Mouse (Mus musculus): ENCODE data around the gene Dvl3. TPM values are rescaled to one million over a fixed set of nuclear protein-coding genes. Genes with fewer than 3 reads are reported as not detected.
A peak's percentile ranks its signal among the peaks of the same experiment; 100 is the strongest.

Gene Dvl3
- polyA plus RNA-seq, 1 experiment from 2014 or later: 51.6 TPM

DNA sequence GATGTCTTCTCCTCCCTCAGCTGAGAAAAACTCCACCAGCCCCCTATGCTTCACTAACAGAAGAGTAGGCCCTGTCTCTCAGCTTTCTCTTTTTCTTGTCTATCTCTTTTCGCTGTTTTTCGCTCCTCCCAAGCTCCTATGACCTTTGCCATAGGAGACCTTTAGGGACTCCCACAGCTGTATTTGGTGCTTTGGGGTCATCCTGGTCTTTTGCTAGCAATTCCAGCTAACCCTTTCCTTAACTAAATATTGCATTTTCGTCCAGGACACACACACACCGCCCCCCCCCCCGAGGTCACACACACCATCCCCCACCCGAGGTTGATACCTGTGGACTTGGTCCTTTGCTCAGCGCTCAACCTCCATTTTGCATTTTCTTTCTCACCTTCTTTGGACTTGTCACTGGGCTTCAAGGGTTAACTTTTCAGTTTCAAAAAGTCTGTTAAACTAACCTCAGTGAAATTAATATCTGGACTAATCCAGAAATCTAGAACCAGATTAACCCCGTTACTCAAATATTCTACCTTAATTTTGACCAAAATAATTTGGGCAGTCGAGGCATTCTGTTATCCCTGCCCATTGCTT lies 19.4 kb downstream of the Dvl3 start:
- Histone ChIP-seq H3K4me1 (peaks cover 28% of the 10 kb centered on the region), H3K27ac (no peak overlapping the region), H3K27me3 (no peaks in the 10 kb centered on the region), H3K9me3 (replicated peaks) (no peaks in the 10 kb centered on the region), H3K9ac (peak overlapping the region; percentile 91), H3K4me3 (peak overlapping the region; percentile 75), H3K4me2 (replicated peaks) (peak overlapping the region; percentile 71), H3K36me3 (peaks cover 58% of the 10 kb centered on the region)
- WGBS: 38% methylated on average over 9 of the region's 9 CpGs
- ATAC-seq (ENCODE audit: low FRiP score): no peak

DNA sequence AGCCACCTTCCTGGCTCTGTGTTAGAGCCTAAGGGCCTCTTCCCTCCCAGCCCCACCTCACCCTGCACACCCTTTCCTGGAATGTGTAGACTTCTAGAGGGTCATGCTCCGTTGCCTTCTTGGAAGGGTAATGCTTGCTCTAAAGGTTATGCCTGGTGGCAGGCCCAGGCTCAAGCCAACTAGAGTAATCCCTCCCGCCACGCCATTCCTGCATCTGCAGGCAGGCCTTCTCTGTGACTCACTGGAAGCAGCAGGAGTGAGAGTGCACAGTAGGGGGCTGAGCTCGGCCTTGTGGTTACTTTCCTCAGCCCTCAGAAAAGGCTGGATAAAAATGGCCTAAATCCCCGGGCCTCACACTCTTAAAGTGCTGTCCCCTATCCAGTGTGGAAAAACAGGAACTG lies 20.3 kb downstream of the Dvl3 start:
- Histone ChIP-seq H3K9ac (peak overlapping the region; percentile 62), H3K4me3 (peak overlapping the region; percentile 75), H3K4me2 (replicated peaks) (peak overlapping the region; percentile 71), H3K27ac (no peak overlapping the region), H3K36me3 (peaks cover 58% of the 10 kb centered on the region), H3K9me3 (replicated peaks) (no peaks in the 10 kb centered on the region), H3K4me1 (peaks cover 28% of the 10 kb centered on the region), H3K27me3 (no peaks in the 10 kb centered on the region)
- no peak for ATAC-seq (ENCODE audit: low FRiP score)
- 27% methylated on average over 5 of the region's 5 CpGs for WGBS

DNA sequence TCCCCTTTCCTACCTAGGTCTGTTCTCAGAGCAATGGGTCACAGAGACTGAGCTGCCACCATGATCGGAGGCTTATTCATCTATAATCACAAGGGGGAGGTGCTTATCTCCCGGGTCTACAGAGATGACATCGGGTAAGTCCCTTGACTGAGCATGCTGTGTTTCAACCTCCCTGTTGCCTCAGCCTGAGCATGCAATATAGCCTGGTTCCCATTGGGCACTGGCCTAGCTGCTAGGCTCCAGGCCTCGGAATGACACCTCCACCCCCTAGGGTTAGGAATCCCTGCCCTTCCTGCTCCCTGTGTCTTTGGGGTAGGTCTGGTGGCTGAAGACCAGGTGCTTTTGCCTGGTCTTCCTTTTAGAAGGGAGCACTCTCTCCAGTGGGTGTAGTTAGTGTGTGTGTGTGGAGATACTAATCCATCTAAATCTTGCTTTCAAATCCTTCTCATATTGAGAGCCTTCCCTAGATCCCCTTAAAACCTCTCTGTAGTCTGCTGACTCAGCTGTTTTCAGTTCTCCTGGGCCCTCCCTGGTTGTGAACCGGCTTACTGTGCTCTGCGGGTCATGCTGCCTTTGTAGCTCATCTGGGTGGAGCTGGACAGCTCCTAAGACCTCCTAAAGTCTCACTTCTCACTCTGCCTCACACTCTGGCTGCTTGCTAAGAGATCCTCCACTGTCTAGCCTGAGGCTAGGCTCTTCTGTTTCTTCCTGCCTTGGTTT lies 21.0 kb downstream of the Dvl3 start:
- no peaks in the 10 kb centered on the region for H3K9me3 ChIP-seq (replicated peaks)
- peak overlapping the region; percentile 75; the same call in 1 of the 2 replicates for H3K4me3 ChIP-seq
- peak overlapping the region; percentile 71 for H3K4me2 ChIP-seq (replicated peaks)
- no peak for ATAC-seq (ENCODE audit: low FRiP score)
- peak overlapping the region; percentile 62 for H3K9ac ChIP-seq
- no peak overlapping the region for H3K27ac ChIP-seq
- no peaks in the 10 kb centered on the region for H3K27me3 ChIP-seq
- H3K4me1 ChIP-seq: peaks cover 28% of the 10 kb centered on the region
- WGBS: 36% methylated on average over 6 of the region's 6 CpGs
- peaks cover 58% of the 10 kb centered on the region for H3K36me3 ChIP-seq

GRCm38 (mm10) chr16:20539649-20540048 lies 22.9 kb downstream of the Dvl3 start:
- 80% methylated on average over 3 of the region's 3 CpGs for WGBS
- ATAC-seq (ENCODE audit: low FRiP score): no peak
- Histone ChIP-seq H3K4me2 (replicated peaks) (no peak overlapping the region), H3K27ac (no peak overlapping the region), H3K9me3 (replicated peaks) (no peaks in the 10 kb centered on the region), H3K4me1 (peaks cover 28% of the 10 kb centered on the region), H3K27me3 (no peaks in the 10 kb centered on the region), H3K9ac (no peak overlapping the region), H3K36me3 (peaks cover 64% of the 10 kb centered on the region), H3K4me3 (no peak overlapping the region)

- H3K27ac ChIP-seq: no peak overlapping the region
- H3K4me2 ChIP-seq (replicated peaks): no peak overlapping the region
- peaks cover 72% of the 10 kb centered on the region for H3K36me3 ChIP-seq
- ATAC-seq (ENCODE audit: low FRiP score): no peak
- H3K27me3 ChIP-seq: no peaks in the 10 kb centered on the region
- peaks cover 28% of the 10 kb centered on the region for H3K4me1 ChIP-seq
- no peaks in the 10 kb centered on the region for H3K9me3 ChIP-seq (replicated peaks)
- 91% methylated on average over 4 of the region's 4 CpGs for whole genome bisulfite sequencing
- no peak overlapping the region for H3K9ac ChIP-seq
- H3K4me3 ChIP-seq: no peak overlapping the region
These were observed 23.7 kb downstream of the Dvl3 start for GRCm38 (mm10) chr16:20540438-20540837.

GRCm38 (mm10) chr16:20545696-20546095 lies 28.9 kb downstream of the Dvl3 start:
- peaks cover 14% of the 10 kb centered on the region for H3K4me1 ChIP-seq
- peaks cover 61% of the 10 kb centered on the region for H3K36me3 ChIP-seq
- H3K4me2 ChIP-seq (replicated peaks): no peak overlapping the region
- H3K9me3 ChIP-seq (replicated peaks): no peaks in the 10 kb centered on the region
- H3K9ac ChIP-seq: no peak overlapping the region
- no peak overlapping the region for H3K4me3 ChIP-seq
- no peak overlapping the region for H3K27ac ChIP-seq
- no peak for ATAC-seq (ENCODE audit: low FRiP score)
- H3K27me3 ChIP-seq: no peaks in the 10 kb centered on the region
- WGBS: 89% methylated on average over 10 of the region's 10 CpGs

GRCm38 (mm10) chr16:20547423-20547822 lies 30.6 kb downstream of the Dvl3 start:
- H3K9ac ChIP-seq: no peak overlapping the region

GRCm38 (mm10) chr16:20548096-20548948 lies 31.5 kb downstream of the Dvl3 start, which contains the start of gene Abcf3:
Gene Abcf3, plus strand, starts transcription at chr16:20548577.
- peaks cover 61% of the 10 kb centered on the region for H3K36me3 ChIP-seq
- under 1% methylated on average over 56 of the region's 56 CpGs for WGBS

More at GRCm38 (mm10) chr16:20547423-20547822, 30.6 kb downstream of the Dvl3 start:
- Histone ChIP-seq H3K36me3 (peaks cover 60% of the 10 kb centered on the region), H3K27me3 (no peaks in the 10 kb centered on the region), H3K9me3 (replicated peaks) (no peaks in the 10 kb centered on the region), H3K4me3 (peak overlapping the region; percentile 75; the same call in 1 of the 2 replicates), H3K4me1 (peaks cover 14% of the 10 kb centered on the region), H3K4me2 (replicated peaks) (peak overlapping the region; percentile 82), H3K27ac (no peak overlapping the region)
- no peak for ATAC-seq (ENCODE audit: low FRiP score)
- WGBS: 56% methylated on average over 5 of the region's 5 CpGs

DNA sequence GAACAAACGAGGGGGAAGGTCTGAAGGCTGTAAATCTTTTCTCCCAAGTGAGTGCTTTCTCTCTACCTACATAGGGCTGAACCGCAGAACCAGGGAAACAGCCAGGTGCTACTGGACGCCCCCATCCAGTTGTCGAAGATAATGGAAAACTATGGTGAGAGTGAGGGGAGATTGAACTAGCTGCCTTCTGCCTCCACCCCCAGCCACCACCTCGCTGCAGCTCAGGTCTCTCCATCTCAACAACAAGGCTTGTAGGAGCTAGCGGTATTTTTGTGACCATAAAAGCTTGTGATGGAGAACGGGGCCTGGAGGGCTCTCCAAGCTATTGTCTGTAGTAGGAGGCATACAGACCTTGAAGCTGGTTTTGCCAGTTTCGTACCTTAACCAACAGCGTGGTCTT lies 32.4 kb downstream of the Dvl3 start:
- WGBS: 59% methylated on average over 9 of the region's 9 CpGs
- Histone ChIP-seq H3K27me3 (no peaks in the 10 kb centered on the region), H3K9ac (peak overlapping the region; percentile 88), H3K4me2 (replicated peaks) (peak overlapping the region; percentile 82), H3K9me3 (replicated peaks) (no peaks in the 10 kb centered on the region), H3K4me3 (peak overlapping the region; percentile 75), H3K36me3 (peaks cover 61% of the 10 kb centered on the region), H3K4me1 (peaks cover 14% of the 10 kb centered on the region), H3K27ac (no peak overlapping the region)
- ATAC-seq (ENCODE audit: low FRiP score): no peak

More at GRCm38 (mm10) chr16:20548096-20548948, 31.5 kb downstream of the Dvl3 start, which contains the start of gene Abcf3:
- H3K9me3 ChIP-seq (replicated peaks): no peaks in the 10 kb centered on the region
- peak; percentile 99 for ATAC-seq (ENCODE audit: low FRiP score)
- H3K27ac ChIP-seq: peak within 1 kb of the TSS; percentile 55
- H3K4me1 ChIP-seq: peaks cover 14% of the 10 kb centered on the region
- peak within 1 kb of the TSS; percentile 88 for H3K9ac ChIP-seq
- no peaks in the 10 kb centered on the region for H3K27me3 ChIP-seq
- peak within 1 kb of the TSS; percentile 75 for H3K4me3 ChIP-seq
- H3K4me2 ChIP-seq (replicated peaks): peak within 1 kb of the TSS; percentile 82

GRCm38 (mm10) chr16:20551691-20552090 lies 34.9 kb downstream of the Dvl3 start:
- no peak for ATAC-seq (ENCODE audit: low FRiP score)
- 97% methylated on average over 5 of the region's 5 CpGs for WGBS
- H3K27me3 ChIP-seq: no peaks in the 10 kb centered on the region
- H3K4me3 ChIP-seq: no peak overlapping the region
- H3K4me1 ChIP-seq: peaks cover 14% of the 10 kb centered on the region
- H3K36me3 ChIP-seq: peaks cover 52% of the 10 kb centered on the region
- no peak overlapping the region for H3K4me2 ChIP-seq (replicated peaks)
- H3K9me3 ChIP-seq (replicated peaks): no peaks in the 10 kb centered on the region
- H3K9ac ChIP-seq: no peak overlapping the region
- no peak overlapping the region for H3K27ac ChIP-seq

GRCm38 (mm10) chr16:20552594-20552993 lies 35.8 kb downstream of the Dvl3 start:
- no peak overlapping the region for H3K4me3 ChIP-seq
- H3K27me3 ChIP-seq: no peaks in the 10 kb centered on the region
- peaks cover 12% of the 10 kb centered on the region for H3K4me1 ChIP-seq
- H3K9ac ChIP-seq: no peak overlapping the region
- H3K36me3 ChIP-seq: peaks cover 55% of the 10 kb centered on the region
- no peaks in the 10 kb centered on the region for H3K9me3 ChIP-seq (replicated peaks)
- H3K4me2 ChIP-seq (replicated peaks): no peak overlapping the region
- WGBS: 85% methylated on average over 1 of the region's 1 CpGs
- no peak for ATAC-seq (ENCODE audit: low FRiP score)
- H3K27ac ChIP-seq: no peak overlapping the region

- Histone ChIP-seq H3K36me3 (peaks cover 77% of the 10 kb centered on the region), H3K27me3 (no peaks in the 10 kb centered on the region), H3K4me1 (no peaks in the 10 kb centered on the region), H3K9ac (no peak overlapping the region), H3K27ac (no peak overlapping the region), H3K4me2 (replicated peaks) (no peak overlapping the region), H3K9me3 (replicated peaks) (no peaks in the 10 kb centered on the region), H3K4me3 (no peak overlapping the region)
- no peak for ATAC-seq (ENCODE audit: low FRiP score)
- 95% methylated on average over 6 of the region's 6 CpGs for WGBS
These were observed 38.2 kb downstream of the Dvl3 start for GRCm38 (mm10) chr16:20555000-20555399.
